Mouse (Mus musculus): ENCODE measurements around the gene Per1. TPM values are rescaled to one million over a fixed set of nuclear protein-coding genes. Genes with fewer than 3 reads are reported as not detected.

Per1 gene
- polyA plus RNA-seq (2014; fragmentation: Nextera tagmentation; extraction: Ambion mirVana) = 10.5 and 13.4 TPM in 2 replicates

- Histone ChIP-seq H3K9ac (ENCODE audit: low read length) (peak within 1 kb of the TSS; percentile 69), H3K4me1 (replicated peaks; ENCODE audit: control insufficient read depth, insufficient read depth, low read length) (peaks cover 46% of the 10 kb centered on the region), H3K4me2 (ENCODE audit: low read length) (peak within 1 kb of the TSS; percentile 98), H3K36me3 (ENCODE audit: control insufficient read depth, insufficient read depth, low read length) (peaks cover 30% of the 10 kb centered on the region), H3K27ac (ENCODE audit: low read depth) (peak within 1 kb of the TSS; percentile 92), H3K4me3 (ENCODE audit: low read depth, low read length) (peak within 1 kb of the TSS; percentile 68), H3K9me3 (ENCODE audit: control insufficient read depth, low read length) (no peaks in the 10 kb centered on the region), H3K27me3 (replicated peaks; ENCODE audit: control insufficient read depth, insufficient read depth, low read length) (no peaks in the 10 kb centered on the region)
- 1% methylated on average over 37 of the region's 37 CpGs for WGBS
- ATAC-seq (replicated peaks; ENCODE audit: low FRiP score, low TSS enrichment, low read depth) (peak; percentile 90), DNase-seq (ENCODE audit: low spot score) (peak; percentile 96)
Observed at GRCm38 (mm10) chr11:69094697-69095429, at the start of gene Per1. Gene Per1 (plus strand): TSS chr11:69095217.

- H3K27ac ChIP-seq (ENCODE audit: low read depth) = peak within 1 kb of the TSS; percentile 91
- WGBS = under 1% methylated on average over 54 of the region's 54 CpGs
- H3K4me3 ChIP-seq (ENCODE audit: low read depth, low read length) = peak within 1 kb of the TSS; percentile 94
- no peaks in the 10 kb centered on the region for H3K9me3 ChIP-seq (ENCODE audit: control insufficient read depth, low read length)
- H3K9ac ChIP-seq (ENCODE audit: low read length) = peak within 1 kb of the TSS; percentile 81
- H3K4me1 ChIP-seq (replicated peaks; ENCODE audit: control insufficient read depth, insufficient read depth, low read length) = peaks cover 15% of the 10 kb centered on the region
- H3K27me3 ChIP-seq (replicated peaks; ENCODE audit: control insufficient read depth, insufficient read depth, low read length) = no peaks in the 10 kb centered on the region
- peaks cover 35% of the 10 kb centered on the region for H3K36me3 ChIP-seq (ENCODE audit: control insufficient read depth, insufficient read depth, low read length)
- peak within 1 kb of the TSS; percentile 88 for H3K4me2 ChIP-seq (ENCODE audit: low read length)
- DNase-seq (ENCODE audit: low spot score) (peak; percentile 90), ATAC-seq (replicated peaks; ENCODE audit: low FRiP score, low TSS enrichment, low read depth) (peak; percentile 59)
Observed at GRCm38 (mm10) chr11:69045531-69046394, 49.3 kb upstream of the Per1 start, which contains the start of gene Aurkb. Gene Aurkb (plus strand): TSS chr11:69045647.

- WGBS = 8% methylated on average over 9 of the region's 9 CpGs
- Histone ChIP-seq H3K4me2 (ENCODE audit: low read length) (peak overlapping the region; percentile 88), H3K4me3 (ENCODE audit: low read depth, low read length) (peak overlapping the region; percentile 94), H3K4me1 (replicated peaks; ENCODE audit: control insufficient read depth, insufficient read depth, low read length) (peaks cover 15% of the 10 kb centered on the region), H3K27ac (ENCODE audit: low read depth) (peak overlapping the region; percentile 91), H3K36me3 (ENCODE audit: control insufficient read depth, insufficient read depth, low read length) (peaks cover 41% of the 10 kb centered on the region), H3K9ac (ENCODE audit: low read length) (peak overlapping the region; percentile 81), H3K27me3 (replicated peaks; ENCODE audit: control insufficient read depth, insufficient read depth, low read length) (no peaks in the 10 kb centered on the region), H3K9me3 (ENCODE audit: control insufficient read depth, low read length) (no peaks in the 10 kb centered on the region)
- DNase-seq (ENCODE audit: low spot score) (no peak), ATAC-seq (replicated peaks; ENCODE audit: low FRiP score, low TSS enrichment, low read depth) (no peak)
Observed at GRCm38 (mm10) chr11:69046395-69046774, 48.6 kb upstream of the Per1 start.

GRCm38 (mm10) chr11:69047592-69047991 is 47.4 kb upstream of the Per1 start:
- Histone ChIP-seq H3K27me3 (replicated peaks; ENCODE audit: control insufficient read depth, insufficient read depth, low read length) (no peaks in the 10 kb centered on the region), H3K9ac (ENCODE audit: low read length) (no peak overlapping the region), H3K27ac (ENCODE audit: low read depth) (no peak overlapping the region), H3K4me1 (replicated peaks; ENCODE audit: control insufficient read depth, insufficient read depth, low read length) (peaks cover 15% of the 10 kb centered on the region), H3K4me3 (ENCODE audit: low read depth, low read length) (no peak overlapping the region), H3K9me3 (ENCODE audit: control insufficient read depth, low read length) (no peaks in the 10 kb centered on the region), H3K36me3 (ENCODE audit: control insufficient read depth, insufficient read depth, low read length) (peaks cover 47% of the 10 kb centered on the region), H3K4me2 (ENCODE audit: low read length) (peak overlapping the region; percentile 16)
- ATAC-seq (replicated peaks; ENCODE audit: low FRiP score, low TSS enrichment, low read depth) = no peak
- WGBS = 88% methylated on average over 12 of the region's 12 CpGs
- no peak for DNase-seq (ENCODE audit: low spot score)

GRCm38 (mm10) chr11:69048151-69048550 is 46.9 kb upstream of the Per1 start:
- H3K9me3 ChIP-seq (ENCODE audit: control insufficient read depth, low read length) = no peaks in the 10 kb centered on the region
- peaks cover 52% of the 10 kb centered on the region for H3K36me3 ChIP-seq (ENCODE audit: control insufficient read depth, insufficient read depth, low read length)
- H3K4me3 ChIP-seq (ENCODE audit: low read depth, low read length) = no peak overlapping the region
- peaks cover 15% of the 10 kb centered on the region for H3K4me1 ChIP-seq (replicated peaks; ENCODE audit: control insufficient read depth, insufficient read depth, low read length)
- ATAC-seq (replicated peaks; ENCODE audit: low FRiP score, low TSS enrichment, low read depth) = no peak
- no peak overlapping the region for H3K9ac ChIP-seq (ENCODE audit: low read length)
- no peak for DNase-seq (ENCODE audit: low spot score)
- H3K4me2 ChIP-seq (ENCODE audit: low read length) = no peak overlapping the region
- no peak overlapping the region for H3K27ac ChIP-seq (ENCODE audit: low read depth)
- 93% methylated on average over 14 of the region's 14 CpGs for WGBS
- H3K27me3 ChIP-seq (replicated peaks; ENCODE audit: control insufficient read depth, insufficient read depth, low read length) = no peaks in the 10 kb centered on the region

DNA sequence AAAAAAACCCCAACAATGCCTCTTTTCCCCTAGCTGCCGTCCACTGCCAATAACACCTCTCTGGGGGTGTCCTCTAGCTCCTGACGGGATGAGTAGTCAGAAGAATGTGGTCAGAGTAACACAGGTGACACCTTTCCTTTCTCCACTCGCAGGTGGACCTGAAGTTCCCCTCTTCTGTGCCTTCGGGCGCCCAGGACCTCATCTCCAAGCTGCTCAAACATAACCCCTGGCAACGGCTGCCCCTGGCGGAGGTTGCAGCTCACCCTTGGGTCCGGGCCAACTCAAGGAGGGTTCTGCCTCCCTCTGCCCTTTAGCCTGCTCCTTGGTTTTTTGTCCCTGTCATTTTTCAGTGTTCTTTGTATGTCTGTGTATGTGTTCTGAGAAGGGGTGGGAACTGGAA is 44.3 kb upstream of the Per1 start:
- H3K27me3 ChIP-seq (replicated peaks; ENCODE audit: control insufficient read depth, insufficient read depth, low read length) = no peaks in the 10 kb centered on the region
- H3K9me3 ChIP-seq (ENCODE audit: control insufficient read depth, low read length) = no peaks in the 10 kb centered on the region
- no peak overlapping the region for H3K27ac ChIP-seq (ENCODE audit: low read depth)
- H3K4me1 ChIP-seq (replicated peaks; ENCODE audit: control insufficient read depth, insufficient read depth, low read length) = peaks cover 15% of the 10 kb centered on the region
- DNase-seq (ENCODE audit: low spot score) = no peak
- no peak overlapping the region for H3K4me3 ChIP-seq (ENCODE audit: low read depth, low read length)
- H3K9ac ChIP-seq (ENCODE audit: low read length) = no peak overlapping the region
- H3K36me3 ChIP-seq (ENCODE audit: control insufficient read depth, insufficient read depth, low read length) = peaks cover 61% of the 10 kb centered on the region
- WGBS = 90% methylated on average over 8 of the region's 8 CpGs
- no peak overlapping the region for H3K4me2 ChIP-seq (ENCODE audit: low read length)
- ATAC-seq (replicated peaks; ENCODE audit: low FRiP score, low TSS enrichment, low read depth) = no peak

- WGBS = 90% methylated on average over 4 of the region's 4 CpGs
- DNase-seq (ENCODE audit: low spot score) = no peak
- Histone ChIP-seq H3K27me3 (replicated peaks; ENCODE audit: control insufficient read depth, insufficient read depth, low read length) (no peaks in the 10 kb centered on the region), H3K9ac (ENCODE audit: low read length) (no peak overlapping the region), H3K9me3 (ENCODE audit: control insufficient read depth, low read length) (no peaks in the 10 kb centered on the region), H3K36me3 (ENCODE audit: control insufficient read depth, insufficient read depth, low read length) (peaks cover 61% of the 10 kb centered on the region), H3K4me2 (ENCODE audit: low read length) (no peak overlapping the region), H3K27ac (ENCODE audit: low read depth) (no peak overlapping the region), H3K4me3 (ENCODE audit: low read depth, low read length) (no peak overlapping the region), H3K4me1 (replicated peaks; ENCODE audit: control insufficient read depth, insufficient read depth, low read length) (peaks cover 10% of the 10 kb centered on the region)
- ATAC-seq (replicated peaks; ENCODE audit: low FRiP score, low TSS enrichment, low read depth) = no peak
Observed at GRCm38 (mm10) chr11:69051771-69052170, 43.2 kb upstream of the Per1 start.

GRCm38 (mm10) chr11:69052824-69053421 is 42.1 kb upstream of the Per1 start:
- no peak overlapping the region for H3K4me2 ChIP-seq (ENCODE audit: low read length)
- ATAC-seq (replicated peaks; ENCODE audit: low FRiP score, low TSS enrichment, low read depth) (no peak), DNase-seq (ENCODE audit: low spot score) (no peak)
- no peaks in the 10 kb centered on the region for H3K9me3 ChIP-seq (ENCODE audit: control insufficient read depth, low read length)
- 88% methylated on average over 2 of the region's 2 CpGs for WGBS
- no peaks in the 10 kb centered on the region for H3K4me1 ChIP-seq (replicated peaks; ENCODE audit: control insufficient read depth, insufficient read depth, low read length)
- H3K27me3 ChIP-seq (replicated peaks; ENCODE audit: control insufficient read depth, insufficient read depth, low read length) = no peaks in the 10 kb centered on the region
- peaks cover 54% of the 10 kb centered on the region for H3K36me3 ChIP-seq (ENCODE audit: control insufficient read depth, insufficient read depth, low read length)
- no peak overlapping the region for H3K9ac ChIP-seq (ENCODE audit: low read length)
- H3K4me3 ChIP-seq (ENCODE audit: low read depth, low read length) = no peak overlapping the region
- no peak overlapping the region for H3K27ac ChIP-seq (ENCODE audit: low read depth)
